Mouse (Mus musculus) adrenal gland, postnatal 4 days (tissue): ENCODE measurements at regions not wholly inside any gene's neighbourhood (a gene's known extent, or its start where the extent isn't known, plus 50 kb on each side); places are given as distances from the start of the nearest gene placed in this dataset.

Source experiments
- DNase-seq, 2 experiments: peaks; one replicate each; pipeline ENCODE4 v3.0.0; 2021 to 2022; ENCODE audit warnings: low spot score in 2 of 2, mixed read lengths in 2 of 2

DNA sequence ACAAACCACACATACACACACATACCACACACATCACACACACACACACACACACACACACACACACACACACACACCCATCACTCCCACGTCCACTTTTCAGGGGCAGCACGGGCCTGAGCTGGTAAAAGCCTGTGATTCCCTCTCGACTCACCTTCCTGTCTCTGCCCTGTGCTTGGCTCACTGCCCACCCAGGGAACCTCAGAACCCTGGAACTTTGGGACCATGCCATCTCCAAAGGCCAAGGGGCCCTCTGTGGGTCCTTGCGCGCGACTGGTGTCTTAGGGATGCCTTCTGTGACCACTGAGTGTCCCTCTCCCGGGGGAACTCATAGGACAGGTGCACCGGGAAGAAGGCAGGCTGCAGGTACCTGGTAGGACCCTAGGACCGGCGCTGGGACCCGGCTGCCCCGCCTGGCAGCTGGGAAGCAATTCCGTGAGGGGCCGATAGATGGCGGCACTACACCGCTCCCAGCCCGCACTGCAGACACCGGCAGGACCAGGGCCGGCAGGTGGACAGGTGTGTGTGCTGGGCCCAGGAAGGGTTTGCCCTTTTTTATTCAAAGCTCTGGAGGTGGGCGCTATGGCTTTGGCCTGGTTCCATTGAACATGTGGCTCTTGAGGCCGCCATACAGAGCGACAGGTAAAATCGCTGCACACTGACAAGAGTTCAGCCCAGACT, 73.0 kb upstream of the 4931429L15Rik start:
- DNase-seq: peak; percentile 20 to 28

DNA sequence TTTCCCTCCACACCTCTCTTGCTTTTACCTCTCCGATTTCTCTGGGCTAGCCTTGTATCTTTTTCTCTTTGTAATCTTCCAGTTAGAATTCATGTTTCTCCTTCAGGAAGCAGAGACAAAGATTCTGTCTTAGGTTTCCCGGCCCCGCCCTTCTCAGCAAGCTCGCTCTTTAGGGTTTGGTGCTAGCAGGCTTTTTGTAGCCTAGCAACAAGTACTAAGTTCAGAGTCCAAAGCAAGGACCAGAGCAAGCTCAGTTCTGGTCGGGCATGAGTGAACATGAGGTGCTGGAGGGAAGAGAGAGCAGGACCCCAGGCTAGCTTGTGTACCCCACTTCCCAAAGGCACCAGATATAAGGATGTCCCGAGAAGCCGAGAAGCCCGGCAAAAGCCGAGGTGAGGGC, 70.0 kb upstream of the 4931429L15Rik start:
- DNase-seq: no peak

DNA sequence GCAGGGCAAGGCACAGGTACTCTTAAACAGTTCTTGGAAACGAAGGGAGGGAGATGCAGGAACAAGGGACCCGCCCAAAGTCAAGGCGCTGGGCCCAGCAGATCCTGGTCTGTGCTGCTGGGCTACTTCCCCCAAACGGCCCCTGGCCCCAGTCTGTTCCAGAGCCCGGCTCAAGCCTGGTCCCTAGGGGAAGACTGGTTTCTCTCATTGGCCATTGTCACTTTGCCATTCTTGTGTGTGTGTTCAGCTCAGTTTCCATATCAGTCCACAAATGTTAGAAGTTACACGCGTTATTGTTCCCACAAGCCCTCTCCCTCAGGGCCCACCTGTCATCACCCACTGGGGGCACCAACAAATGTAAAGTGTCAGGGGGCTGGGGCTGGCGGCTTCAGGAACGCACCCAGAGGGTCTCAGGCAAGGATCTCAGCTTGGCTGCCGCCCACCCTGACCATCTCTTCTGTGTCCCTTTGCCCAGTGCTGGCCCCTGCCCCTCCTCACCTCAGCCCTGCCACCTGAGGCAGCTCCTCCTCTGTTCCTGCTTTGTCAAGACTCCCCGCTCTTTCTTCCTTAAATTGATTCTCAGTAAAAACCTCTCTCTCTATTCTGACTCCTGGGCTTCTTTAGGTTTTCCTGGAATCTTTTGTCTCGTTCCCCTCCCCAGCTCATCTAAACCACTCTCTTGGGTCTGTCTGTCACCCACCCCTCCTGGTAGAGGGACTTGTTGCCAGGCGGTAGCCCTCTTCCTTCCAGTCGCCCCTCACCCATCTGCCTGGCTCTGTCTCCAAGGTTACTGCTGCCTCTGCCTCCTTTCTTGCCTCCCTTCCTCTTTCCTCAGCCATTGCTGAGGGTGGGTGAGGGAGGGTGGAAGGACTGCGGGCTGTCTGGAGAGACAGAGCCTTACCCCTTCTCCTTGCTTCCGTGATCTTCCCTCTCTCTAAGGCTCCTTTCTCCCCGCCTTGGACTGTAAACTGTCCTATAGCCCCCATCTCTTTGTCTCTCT, 69.2 kb upstream of the 4931429L15Rik start:
- DNase-seq: no peak

DNA sequence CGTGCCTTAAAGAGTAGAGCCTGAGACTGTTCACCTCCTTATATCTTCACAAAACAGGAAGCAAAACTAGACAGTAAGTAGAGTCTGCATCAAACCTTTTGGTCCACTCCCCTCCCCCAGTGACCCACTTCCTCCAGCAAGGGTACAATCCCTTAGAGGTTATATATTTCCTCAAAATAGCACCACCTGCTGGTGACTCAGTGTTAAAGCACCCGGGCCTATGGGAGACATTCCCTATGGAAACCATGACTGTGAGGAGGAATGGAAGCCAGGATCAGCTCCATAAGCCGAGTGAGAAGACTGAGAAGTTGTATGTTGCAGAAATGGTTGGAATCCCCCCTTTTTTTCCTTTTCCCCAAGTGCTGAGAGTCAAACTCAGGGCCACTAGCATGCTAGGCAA, 66.5 kb upstream of the 4931429L15Rik start:
- DNase-seq: no peak

DNA sequence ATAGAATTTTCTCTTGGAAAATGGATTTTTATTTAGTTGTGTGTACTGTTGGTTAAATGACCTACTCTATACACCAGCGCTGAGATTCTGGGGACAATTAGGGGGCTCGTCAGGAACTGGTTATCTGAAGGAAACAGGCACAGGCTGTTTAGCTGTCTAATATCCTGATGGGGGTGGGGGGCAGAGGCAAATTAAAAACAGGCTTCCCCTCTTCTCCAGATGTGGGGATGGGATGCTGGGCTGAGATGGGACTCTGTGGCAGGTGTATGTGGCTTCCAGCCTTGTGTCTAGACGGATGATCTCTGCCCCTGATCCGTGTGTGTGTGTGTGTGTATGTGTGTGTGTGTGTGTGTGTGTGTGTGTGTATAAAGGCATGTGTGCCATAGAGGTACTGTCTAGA, 61.6 kb upstream of the 4931429L15Rik start:
- no peak for DNase-seq

DNA sequence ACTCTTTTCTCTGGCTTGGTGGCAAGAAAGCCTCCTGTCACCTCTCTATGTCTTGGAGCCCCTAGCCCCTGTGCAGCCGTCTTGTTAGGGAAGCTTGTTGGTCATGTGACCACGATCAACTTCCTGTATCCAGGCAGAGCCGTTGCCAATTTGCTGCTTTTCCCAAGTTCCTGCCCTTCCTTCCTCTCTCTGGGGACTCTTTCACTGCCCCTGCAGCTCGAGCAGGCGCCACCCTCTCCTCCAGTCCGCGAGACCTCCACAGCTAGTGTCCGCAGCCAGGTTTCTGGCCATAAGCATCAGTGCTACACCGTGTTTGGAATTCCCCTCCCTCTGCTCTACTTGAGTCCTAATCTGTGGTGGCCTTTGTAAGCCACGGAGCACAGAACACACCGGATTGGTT, 59.7 kb upstream of the 4931429L15Rik start:
- DNase-seq: no peak

DNA sequence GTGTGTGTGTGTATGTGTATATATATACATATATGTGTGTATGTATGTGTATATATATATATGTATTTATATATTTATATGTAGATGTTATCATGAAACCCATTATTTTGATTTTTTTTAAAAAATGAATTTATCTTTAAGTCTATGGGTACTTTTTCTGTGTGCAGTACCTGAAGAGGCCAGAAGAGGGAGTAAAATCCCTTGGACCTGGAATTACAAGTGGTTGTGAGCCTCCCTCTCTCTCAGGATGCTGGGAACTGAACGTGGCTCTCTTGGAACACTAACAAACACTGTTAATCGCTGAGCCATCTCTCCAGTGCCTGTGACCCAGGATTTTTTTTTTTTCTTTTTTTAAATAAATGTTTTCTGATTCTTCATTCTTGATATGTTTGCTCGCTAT, 58.6 kb upstream of the 4931429L15Rik start:
- DNase-seq: no peak
